Mouse (Mus musculus) kidney, adult 2 months (tissue): ENCODE results near the gene 1700057G04Rik.

Source experiments
- CTCF ChIP-seq: fragments of 200-500 bp; conservative IDR thresholded peaks from 2 replicates; pipeline ENCODE4 v1.5.1; 2011; ENCODE audit warnings: low read depth, mild to moderate bottlenecking, control low read depth, low read length, moderate library complexity, mixed read lengths; ENCODE audit not compliant: insufficient read depth, insufficient read length
- POLR2A ChIP-seq: fragments of 200-500 bp; IDR thresholded peaks from one replicate; pipeline ENCODE4 v1.6.1; 2011; ENCODE audit warnings: low read depth, low read length, control low read depth

- TF ChIP-seq CTCF = no peak
- no peak for TF ChIP-seq POLR2A
Measured at GRCm38 (mm10) chr9:92272650-92273049, 36.5 kb upstream of the 1700057G04Rik start.
